Mouse (Mus musculus): Measurements from ENCODE around the gene Grid2.

DNA sequence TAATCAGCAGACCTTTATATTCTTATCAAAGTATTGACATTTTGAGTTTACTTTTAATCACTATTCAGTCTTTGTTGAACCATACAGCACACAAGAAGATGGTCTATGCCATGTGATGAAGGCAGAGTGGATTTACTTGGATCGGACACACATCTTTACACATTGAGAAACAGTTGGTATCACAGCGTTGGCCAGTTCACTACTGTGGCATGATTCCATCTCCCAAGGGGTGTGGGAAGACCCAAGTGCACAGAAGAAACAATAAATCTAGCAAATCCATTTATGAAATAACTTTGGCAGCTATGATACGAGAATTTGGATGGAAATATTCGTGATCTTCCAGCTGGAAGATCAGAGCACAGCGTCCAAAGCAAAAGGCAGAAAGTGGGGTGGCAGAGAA is 792.3 kb downstream of the Grid2 start:
- TF ChIP-seq POLR2A (IDR thresholded peaks at IDR 0.05; ENCODE audit: borderline replicate concordance, control insufficient read depth, low read depth, low read length) (no peak), CTCF (IDR thresholded peaks at IDR 0.05; ENCODE audit: control insufficient read depth, insufficient read depth, low read length) (no peak)

All from bone marrow, adult 2 months (tissue).